Mouse (Mus musculus) left cerebral cortex, postnatal 10 days (tissue): ENCODE measurements at regions not wholly inside any gene's neighbourhood (a gene's known extent, or its start where the extent isn't known, plus 50 kb on each side); places are given as distances from the start of the nearest gene placed in this dataset.

Source experiments
- DNase-seq, 2 experiments: peaks; one replicate each; pipeline ENCODE4 v3.0.0; 2021 to 2022; ENCODE audit warnings: low spot score in 2 of 2, mixed read lengths in 1 of 2; ENCODE audit errors: extremely low spot score in 1 of 2
- intact Hi-C: fragments of 180-260 bp; cut with DNase I; formaldehyde crosslinking; loops from one replicate; pipeline ENCODE4 v1.15.1; 2025

GRCm38 (mm10) chrX:11552177-11552576, 224.6 kb downstream of the H2al1j start:
- DNase-seq: no peak
- intact Hi-C loops: no loop called here

DNA sequence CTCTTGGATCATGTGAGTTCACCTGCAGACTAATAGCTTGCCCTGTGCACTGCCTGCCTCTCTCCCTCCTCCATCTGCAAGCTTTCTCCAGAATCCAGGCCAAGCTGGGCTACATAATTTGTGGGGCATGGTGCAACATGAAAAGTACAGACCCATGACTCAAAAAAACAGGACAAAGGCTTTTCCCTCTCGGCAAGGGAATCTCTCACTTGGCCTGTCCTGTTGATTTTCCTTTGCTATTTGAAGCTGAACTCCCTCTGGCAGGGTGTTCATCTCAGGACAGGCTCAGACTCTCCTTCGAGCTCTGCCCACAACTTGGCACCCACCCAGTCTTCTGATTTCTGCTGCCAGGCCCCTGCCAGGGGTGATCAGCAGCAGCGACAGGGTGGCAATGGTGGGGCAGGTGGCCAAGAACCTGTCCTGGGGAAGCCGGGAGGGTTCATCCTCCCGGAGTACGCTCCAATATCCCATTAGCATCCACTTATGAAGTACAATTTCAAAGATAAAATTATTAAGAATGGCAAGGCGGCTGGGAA, 227.5 kb downstream of the H2al1j start:
- intact Hi-C loops: no loop called here
- peak in 1 of 2 experiments; percentile 26 for DNase-seq

DNA sequence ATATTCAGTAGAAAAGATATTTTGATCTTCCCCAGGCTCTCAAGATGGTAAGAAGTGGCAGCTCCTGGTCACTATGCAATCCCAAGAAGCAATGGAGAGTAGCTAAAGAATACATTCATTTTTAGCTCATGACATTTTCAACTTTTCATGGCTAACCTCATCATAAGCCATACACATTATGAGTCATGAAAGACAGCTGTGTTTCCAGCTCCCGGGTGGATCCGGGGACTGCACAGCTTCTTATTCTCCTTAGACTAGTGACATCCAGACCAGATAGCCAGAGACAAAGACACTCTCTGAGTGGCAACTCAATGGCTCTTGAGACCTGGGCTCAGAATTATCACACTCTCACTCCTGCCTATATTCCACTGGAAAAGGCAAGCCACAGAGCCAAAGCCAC, 230.6 kb downstream of the H2al1j start:
- no peak for DNase-seq
- intact Hi-C loops: no loop called here

DNA sequence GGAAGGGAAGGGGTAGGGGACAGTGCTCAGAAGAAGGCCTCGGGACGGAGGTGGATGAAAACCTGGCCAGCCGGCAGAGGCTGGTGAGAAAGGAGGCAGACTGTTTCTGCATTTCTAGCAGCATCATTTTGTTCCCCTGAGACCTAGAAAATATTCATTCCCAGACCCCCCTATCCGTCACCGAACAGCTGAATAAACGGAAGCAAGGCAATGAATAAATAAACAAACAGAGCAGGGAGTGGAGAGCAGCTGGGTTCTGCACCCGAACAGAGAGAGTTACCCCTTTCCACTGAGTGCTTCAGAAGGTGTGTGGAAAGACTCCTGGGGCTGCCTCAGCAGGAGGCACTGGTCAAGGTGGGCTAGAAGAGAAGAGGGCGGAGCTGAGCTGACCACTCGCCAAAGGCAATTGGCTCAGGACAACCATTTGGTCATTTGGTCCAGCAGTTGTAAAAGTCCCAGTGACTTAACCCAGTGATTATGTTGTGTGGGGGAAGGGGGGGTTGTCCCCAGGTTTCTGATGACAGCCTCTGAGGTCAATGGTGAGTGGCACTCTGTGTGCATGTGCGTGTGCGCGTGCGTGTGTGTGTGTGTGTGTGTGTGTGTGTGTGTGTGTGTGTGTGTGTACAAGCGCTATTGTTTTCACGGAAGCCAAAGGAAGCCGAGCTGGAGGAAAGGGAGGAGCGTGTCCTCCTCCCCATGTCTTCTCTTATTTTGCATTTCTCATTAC, 233.1 kb downstream of the H2al1j start:
- peak in 1 of 2 experiments; percentile 19 for DNase-seq
- intact Hi-C loops: no loop called here

GRCm38 (mm10) chrX:11565888-11566287, 238.3 kb downstream of the H2al1j start:
- no peak for DNase-seq
- intact Hi-C loops: no loop called here

DNA sequence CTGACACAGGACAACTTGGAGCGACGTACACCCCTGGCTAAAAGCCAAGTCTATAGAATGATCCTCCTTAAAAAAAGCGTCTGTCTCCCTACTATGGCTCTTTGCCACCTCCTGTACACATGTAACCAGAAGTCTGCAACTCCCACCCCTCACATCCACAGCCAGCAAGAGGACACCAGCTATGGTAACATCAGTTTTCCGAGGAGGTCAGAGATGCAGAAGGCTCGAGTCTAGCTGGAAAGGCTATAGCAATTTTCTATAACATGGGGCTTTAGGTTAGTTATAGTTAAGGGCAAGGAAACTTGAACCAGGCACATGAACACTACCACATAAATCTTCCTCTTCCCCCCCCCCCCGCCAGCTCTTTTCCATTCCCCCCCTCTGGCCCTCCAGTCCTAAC, 240.2 kb downstream of the H2al1j start:
- intact Hi-C loops: no loop called here
- DNase-seq: no peak

- DNase-seq: no peak
- intact Hi-C loops: no loop called here
These were observed 240.6 kb downstream of the H2al1j start for GRCm38 (mm10) chrX:11568262-11568661.

DNA sequence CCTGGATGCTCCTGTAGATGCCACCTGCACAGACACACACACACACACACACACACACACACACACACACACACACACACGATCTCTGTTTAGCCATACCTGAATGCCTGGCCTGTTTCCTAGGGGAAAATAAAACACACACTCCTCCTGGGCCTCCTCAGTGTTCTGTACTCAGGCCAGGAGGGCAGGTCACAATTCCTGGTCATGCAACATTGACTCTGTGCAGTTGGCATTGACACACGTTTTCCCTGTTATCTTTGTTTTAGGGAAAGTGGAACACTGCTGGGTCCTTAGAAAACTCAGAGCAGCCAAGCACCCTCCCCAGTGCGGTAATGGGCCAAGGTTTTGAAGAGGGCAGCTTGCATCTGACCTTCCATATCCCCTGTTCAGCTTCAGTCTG, 246.7 kb downstream of the H2al1j start:
- intact Hi-C loops: no loop called here

DNA sequence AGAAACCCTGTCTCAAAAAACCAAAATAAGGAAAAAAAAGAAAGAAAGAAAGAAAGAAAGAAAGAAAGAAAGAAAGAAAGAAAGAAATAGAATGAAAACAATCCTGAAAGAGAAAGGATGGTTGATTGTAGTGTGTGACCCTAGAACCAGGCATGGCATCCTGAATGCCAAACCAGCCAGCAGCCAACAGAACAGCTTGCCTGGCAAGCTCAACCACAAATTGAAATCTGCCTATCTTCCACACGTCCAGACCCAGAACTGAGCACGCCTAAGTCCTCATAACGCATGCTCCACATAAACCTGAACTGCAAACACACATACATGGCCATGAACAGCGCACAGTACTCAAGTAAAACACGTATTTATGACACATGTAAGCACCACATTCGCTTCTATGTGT, 247.9 kb downstream of the H2al1j start:
- intact Hi-C loops: no loop called here

More for the DNA sequence above, 246.7 kb downstream of the H2al1j start:
- no peak for DNase-seq

DNA sequence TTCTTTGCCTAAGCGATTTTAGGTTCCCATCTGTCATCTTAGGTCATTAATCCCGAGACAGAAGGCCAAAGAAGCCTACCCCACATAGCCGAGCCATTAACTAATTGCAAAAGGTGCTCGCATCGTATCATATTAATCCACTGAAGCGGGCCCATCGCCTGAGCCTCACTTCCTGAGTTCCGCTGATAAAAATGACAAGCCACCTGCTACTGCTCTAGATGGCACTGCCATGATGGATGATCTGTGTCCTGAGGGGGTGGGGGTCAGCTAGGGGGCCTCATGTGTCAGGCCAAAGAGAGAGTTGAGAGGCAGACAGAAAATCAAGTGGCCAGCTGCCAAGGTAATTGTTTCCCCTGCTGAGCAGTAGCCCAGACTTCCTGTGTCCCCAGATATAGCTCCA, 248.7 kb downstream of the H2al1j start:
- intact Hi-C loops: no loop called here
- no peak for DNase-seq

More for the DNA sequence above, 247.9 kb downstream of the H2al1j start:
- no peak for DNase-seq

- intact Hi-C loops: no loop called here
- DNase-seq: no peak
These were observed 249.7 kb downstream of the H2al1j start for GRCm38 (mm10) chrX:11577294-11577693.

DNA sequence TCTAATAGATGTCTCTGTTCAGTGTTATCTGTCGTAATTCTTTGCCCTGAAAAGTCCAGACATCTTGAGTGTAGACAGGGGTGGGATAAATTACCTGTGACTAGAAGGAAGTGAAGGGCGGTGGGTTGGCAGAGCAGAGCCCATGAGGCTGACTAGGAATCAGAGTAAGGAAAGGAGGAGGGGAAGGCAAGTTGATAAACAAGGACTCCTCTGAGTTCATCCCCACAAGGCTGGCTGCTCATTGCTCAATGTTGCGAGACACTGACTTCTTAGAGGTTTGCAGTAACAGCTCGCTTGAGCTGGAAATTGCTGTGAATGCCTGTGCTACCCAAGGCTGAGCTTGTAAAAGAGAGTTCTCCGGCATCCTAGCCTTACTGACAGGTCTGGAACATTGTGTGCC, 257.7 kb downstream of the H2al1j start:
- intact Hi-C loops: no loop called here
- no peak for DNase-seq

DNA sequence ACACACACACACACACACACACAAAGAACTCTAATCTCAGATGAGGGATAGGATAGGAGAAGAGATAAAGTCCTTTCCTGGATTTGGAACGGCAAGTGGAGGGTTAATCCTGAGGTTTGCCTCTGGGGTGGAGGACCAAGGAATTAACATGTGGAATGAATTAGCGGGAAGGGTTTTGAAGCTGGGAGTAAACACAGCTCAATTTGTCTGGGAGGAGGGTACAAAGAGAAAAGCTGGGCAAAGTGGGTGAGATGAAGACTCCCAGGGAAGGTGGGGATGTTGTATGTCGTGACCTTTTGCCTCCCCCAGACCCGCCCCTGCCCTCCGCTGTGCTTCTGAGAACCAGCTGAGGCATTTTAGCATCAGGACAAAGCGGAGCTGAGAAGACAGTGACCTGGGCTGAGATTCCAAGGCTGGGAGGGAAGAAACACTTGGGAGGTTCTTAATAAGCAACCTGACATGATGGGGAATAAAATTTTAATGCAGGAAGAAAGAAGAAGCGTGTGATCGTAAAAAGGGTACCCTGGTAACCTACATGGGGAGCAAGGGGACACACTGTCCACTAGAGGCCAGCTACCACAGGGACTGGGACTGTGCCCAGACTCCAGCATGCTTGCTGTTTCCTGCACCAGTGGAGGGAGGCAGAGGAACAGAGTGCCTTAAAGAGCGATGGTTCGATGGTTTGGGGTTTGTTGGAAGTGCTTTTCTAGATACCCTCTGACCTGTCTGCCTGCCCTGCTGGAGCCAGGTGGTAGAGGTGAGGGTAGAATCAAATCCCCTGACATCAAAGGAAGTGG, 264.0 kb downstream of the H2al1j start:
- peak in 1 of 2 experiments; percentile 35 for DNase-seq
- intact Hi-C loops: no loop called here

DNA sequence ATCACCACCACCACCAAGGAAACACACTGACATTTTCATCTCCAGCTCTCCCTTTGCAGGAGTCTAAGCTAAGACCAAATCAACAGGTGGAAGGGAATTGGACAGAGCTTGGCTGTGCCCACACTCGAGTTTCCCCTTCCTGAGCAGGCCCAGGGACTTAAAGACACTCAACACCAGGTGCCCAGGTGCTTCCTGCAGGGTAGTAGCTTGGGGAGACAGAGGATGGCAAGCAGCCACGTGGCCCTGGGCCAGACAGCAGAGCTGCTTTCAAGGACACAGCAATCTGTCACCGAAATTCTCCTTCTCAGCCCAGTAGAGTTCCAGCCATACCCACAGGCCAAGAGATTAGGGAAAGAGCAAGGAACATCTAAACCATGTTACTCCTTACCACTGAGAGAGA, 266.9 kb downstream of the H2al1j start:
- intact Hi-C loops: no loop called here
- no peak for DNase-seq

- intact Hi-C loops: no loop called here
- peak in 1 of 2 experiments; percentile 38 for DNase-seq
These were observed 269.9 kb downstream of the H2al1j start for GRCm38 (mm10) chrX:11597548-11597947.

- intact Hi-C loops: no loop called here
- peak in 1 of 2 experiments; percentile 70 for DNase-seq
These were observed 286.6 kb downstream of the H2al1j start for GRCm38 (mm10) chrX:11614237-11614636.

DNA sequence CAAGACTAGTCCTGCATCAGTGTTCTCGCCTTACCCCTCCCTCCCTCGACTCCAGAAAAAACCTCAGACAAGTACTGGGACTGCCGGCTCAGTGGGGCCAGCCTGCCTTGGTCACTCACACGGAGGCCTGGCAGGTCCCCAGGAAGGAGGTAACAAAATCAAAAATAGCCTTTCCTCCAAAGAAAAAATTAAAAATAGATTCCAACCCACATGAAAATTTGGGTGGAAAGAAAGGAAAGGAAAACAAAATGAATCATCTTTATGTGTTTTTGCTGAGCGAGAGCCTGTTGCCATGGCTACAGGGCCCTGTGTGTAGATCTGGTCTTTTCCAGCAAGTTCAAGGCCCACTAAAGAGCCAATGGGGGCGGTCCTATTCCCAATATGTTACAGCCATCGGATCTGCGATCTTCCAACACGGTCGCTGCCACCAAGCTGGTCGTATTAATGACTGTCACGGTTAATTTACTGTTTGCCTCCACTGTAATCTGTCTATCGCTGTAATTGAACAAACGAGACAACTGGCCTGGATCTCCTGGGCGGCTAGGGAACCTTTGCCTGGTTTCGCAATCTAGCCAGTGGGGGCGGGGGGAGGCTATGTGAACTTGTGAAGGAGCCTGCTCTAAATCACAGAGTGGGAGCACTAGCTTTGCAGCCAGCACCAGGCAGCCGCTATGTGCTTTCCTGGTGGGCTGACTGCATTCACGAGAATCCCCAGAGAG, 293.6 kb downstream of the H2al1j start:
- peak in 1 of 2 experiments; percentile 50 for DNase-seq
- intact Hi-C loops: no loop called here

DNA sequence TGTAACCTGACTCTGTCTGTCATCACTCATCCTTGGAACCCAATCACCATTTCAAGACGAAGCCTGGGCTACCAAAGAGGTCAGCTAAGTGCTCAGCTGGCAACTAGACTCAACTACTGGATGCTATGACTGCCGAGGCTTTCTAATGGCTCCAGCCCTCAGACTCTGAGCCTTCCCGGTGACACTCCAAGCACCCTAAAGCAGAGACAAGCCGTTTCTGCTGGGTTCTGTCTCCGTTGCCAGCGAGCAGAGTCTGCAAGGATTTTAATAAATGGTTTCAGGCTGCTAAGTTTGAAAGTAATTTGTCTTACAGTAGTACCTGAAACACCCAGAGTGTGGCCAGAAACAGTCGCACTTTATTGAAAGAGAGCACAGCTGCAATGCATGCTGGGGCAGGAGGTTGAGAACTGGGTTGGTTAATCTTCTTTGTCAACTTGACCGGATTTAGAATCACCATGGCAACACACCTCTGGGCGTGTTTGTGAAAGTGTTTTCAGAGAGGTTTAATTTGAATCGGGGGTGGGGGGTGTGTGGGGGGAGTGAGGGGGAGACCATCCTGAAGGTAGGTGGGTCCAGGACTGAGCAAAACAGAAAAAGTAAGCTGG, 298.8 kb downstream of the H2al1j start:
- intact Hi-C loops: no loop called here

DNA sequence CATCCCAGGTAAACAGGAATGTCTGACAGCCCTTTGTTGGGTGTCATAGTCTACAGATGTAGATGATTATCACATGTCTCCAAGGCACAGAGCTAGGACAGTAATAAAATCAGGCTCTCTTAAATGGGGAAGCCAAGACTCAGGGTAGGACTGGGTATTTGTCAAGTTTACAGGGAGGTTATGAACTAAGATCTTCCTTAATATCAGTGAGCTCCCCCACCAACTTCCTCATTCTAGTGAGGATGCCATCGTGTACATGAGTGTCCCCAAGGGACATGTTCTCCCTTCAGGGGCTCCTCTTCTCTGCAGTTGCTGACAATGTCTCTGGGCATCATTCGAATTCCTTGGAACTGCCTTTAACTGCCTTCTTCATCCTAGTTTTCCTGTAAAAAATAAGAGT, 301.7 kb downstream of the H2al1j start:
- intact Hi-C loops: no loop called here
- no peak for DNase-seq

More for the DNA sequence above, 298.8 kb downstream of the H2al1j start:
- no peak for DNase-seq
